Mouse (Mus musculus) left cerebral cortex, postnatal 36 days (tissue): ENCODE results near the gene Pbx2. TPM values are rescaled to one million over a fixed set of nuclear protein-coding genes. Genes with fewer than 3 reads are reported as not detected.

Experiments
- DNase-seq, 2 experiments: peaks; one replicate each; pipeline ENCODE4 v3.0.0; 2021 to 2022; ENCODE audit warnings: low spot score in 2 of 2, mixed read lengths in 1 of 2
- intact Hi-C: fragments of 180-260 bp; cut with DNase I; formaldehyde crosslinking; loops from one replicate; pipeline ENCODE4 v1.15.1; 2025
- total RNA-seq, 2 experiments: library from RNA; stranded (reverse); gene quantifications; 2 replicates each; pipeline ENCODE4 v1.2.3; 2021

Pbx2 gene
- total RNA-seq, 2 experiments from 2014 or later, result 53.2 to 58.4 TPM

DNA sequence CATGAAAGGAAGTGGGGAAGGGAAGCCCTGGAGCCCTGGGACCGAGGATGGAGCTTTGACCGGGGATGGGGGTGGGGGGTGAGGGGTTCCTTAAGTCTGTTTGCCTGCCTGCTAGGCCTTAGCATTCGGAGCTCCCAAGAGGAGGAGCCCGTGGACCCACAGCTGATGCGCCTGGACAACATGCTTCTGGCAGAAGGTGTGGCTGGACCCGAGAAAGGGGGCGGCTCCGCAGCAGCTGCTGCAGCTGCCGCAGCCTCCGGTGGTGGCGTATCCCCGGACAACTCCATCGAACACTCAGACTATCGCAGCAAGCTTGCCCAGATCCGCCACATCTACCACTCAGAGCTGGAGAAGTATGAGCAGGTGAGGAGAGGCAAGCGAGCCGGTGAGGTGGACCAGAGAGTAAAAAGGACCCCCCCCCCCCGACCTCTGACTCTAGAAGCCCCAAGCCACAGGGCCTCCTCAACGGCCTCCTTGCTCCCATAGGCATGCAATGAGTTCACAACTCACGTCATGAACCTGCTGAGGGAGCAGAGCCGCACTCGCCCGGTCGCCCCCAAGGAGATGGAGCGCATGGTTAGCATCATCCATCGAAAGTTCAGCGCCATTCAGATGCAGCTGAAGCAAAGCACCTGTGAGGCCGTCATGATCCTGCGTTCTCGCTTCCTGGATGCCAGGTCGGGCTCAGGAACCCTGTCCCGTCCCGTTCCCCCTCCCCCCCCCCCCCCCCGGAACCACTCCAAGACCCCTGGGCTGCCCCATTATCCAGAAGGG is 2.9 kb downstream of the Pbx2 start:
- no peak for DNase-seq
- intact Hi-C loops, result loop anchor here (1.0 to 10.0 kb wide), 4 partner anchors 9 to 643 kb away; partner anchors contain the start of genes Col11a2, Nfkbil1, Rnf5 and Rxrb

GRCm38 (mm10) chr17:34596098-34596497 is 5.0 kb downstream of the Pbx2 start:
- no peak for DNase-seq

GRCm38 (mm10) chr17:34597566-34598095 is 6.6 kb downstream of the Pbx2 start, which contains the start of gene Ager:
Ager (plus strand) TSS chr17:34597862.
- no peak for DNase-seq
- intact Hi-C loops, result loop anchor here (5.0 to 10.0 kb wide), 2 partner anchors 35 to 563 kb away; partner anchors contain the start of genes Col11a2, Rxrb and Slc39a7

More at GRCm38 (mm10) chr17:34596098-34596497, 5.0 kb downstream of the Pbx2 start:
- intact Hi-C loops, result loop anchor here (5.0 to 10.0 kb wide), 2 partner anchors 36 to 561 kb away; partner anchors contain the start of genes Col11a2, Rxrb and Slc39a7

DNA sequence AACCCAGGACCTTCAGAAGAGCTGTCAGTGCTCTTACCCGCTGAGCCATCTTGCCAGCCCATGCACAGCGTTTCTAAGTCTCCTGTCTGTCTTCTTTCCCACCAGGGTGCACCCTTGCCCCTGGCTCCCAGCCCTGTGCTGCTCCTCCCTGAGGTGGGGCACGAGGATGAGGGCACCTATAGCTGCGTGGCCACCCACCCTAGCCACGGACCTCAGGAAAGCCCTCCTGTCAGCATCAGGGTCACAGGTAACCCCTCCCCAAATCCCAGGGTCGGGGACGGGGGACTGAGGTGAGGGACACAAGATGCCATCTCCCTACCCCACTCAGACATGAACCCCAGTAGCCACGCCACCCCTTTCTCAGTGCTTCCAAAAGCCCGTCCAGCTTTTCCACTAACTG is 8.8 kb downstream of the Pbx2 start:
- intact Hi-C loops, result loop anchor here (5.0 to 10.0 kb wide), 2 partner anchors 32 to 565 kb away; partner anchors contain the start of genes Col11a2, Rxrb and Slc39a7

DNA sequence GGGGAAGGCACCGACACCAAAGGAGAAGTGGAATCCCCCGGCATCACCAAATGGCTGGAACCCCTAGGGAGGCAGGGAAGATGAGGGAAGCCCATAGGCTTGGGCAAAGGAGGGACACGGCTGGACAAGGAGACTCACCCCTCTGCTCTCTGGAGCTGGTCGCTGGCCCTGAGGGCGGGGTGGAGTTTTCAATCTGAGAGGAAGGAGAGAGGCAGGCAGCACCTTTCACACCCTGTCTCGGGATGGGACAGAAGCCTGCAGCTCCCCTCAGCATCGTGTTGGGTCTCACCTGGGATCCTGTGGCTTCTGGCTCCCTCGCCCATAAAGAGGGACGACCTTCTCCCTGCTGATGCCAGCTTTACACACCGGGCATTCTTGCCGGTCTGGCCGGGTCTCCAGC is 10.7 kb downstream of the Pbx2 start:
- intact Hi-C loops, result no loop called here
- no peak for DNase-seq

More for the DNA sequence above, 8.8 kb downstream of the Pbx2 start:
- DNase-seq, result no peak

GRCm38 (mm10) chr17:34603375-34604060 is 12.5 kb downstream of the Pbx2 start, which contains the start of gene Rnf5:
Rnf5 (minus strand) TSS chr17:34603690.
- intact Hi-C loops, result loop anchor here (1.0 to 2.0 kb wide), 2 partner anchors 10 to 17 kb away; no protein-coding TSS in a partner anchor

DNA sequence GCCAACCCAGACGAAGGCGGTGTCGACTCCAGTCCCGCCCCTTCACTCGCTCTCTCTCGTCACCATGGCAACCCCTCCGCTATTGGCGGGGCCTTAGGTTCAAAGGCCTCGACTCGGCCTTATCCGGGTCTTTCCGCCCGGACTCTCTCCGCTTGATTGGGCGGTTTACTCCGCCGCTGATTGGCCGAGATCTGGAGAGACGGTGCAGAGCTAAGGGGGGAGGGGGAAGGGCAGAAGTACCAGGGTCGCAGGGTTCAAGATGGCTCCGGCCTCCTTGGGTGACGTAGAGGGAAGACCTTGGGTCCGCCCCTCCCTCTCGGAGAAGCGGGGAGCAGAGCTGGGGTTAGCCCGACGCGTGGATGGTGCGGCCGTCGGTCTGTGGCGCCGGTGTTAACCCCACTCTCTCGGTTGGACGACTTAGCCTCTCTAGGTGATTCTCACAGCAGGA is 13.0 kb downstream of the Pbx2 start, which contains the start of gene Agpat1:
TSS of gene Agpat1 (plus strand) at position 202 of the 448 bp plus-strand sequence.
- intact Hi-C loops, result loop anchor here (2.0 kb wide), 1 partner anchor 17 kb away; no protein-coding TSS in a partner anchor
- DNase-seq, result peak; percentile 97 to 98

More at GRCm38 (mm10) chr17:34603375-34604060, 12.5 kb downstream of the Pbx2 start, which contains the start of gene Rnf5:
- peak; percentile 96 to 99 for DNase-seq

GRCm38 (mm10) chr17:34604511-34605237 is 13.6 kb downstream of the Pbx2 start:
- no peak for DNase-seq
- intact Hi-C loops, result loop anchor here (2.0 kb wide), 1 partner anchor 18 kb away; no protein-coding TSS in a partner anchor

GRCm38 (mm10) chr17:34605609-34606008 is 14.5 kb downstream of the Pbx2 start:
- DNase-seq, result peak; percentile 97 to 99
- intact Hi-C loops, result loop anchor here (2.0 kb wide), 1 partner anchor 19 kb away; no protein-coding TSS in a partner anchor

- no peak for DNase-seq
- intact Hi-C loops, result no loop called here
Measured at GRCm38 (mm10) chr17:34606186-34607039, 15.3 kb downstream of the Pbx2 start.

DNA sequence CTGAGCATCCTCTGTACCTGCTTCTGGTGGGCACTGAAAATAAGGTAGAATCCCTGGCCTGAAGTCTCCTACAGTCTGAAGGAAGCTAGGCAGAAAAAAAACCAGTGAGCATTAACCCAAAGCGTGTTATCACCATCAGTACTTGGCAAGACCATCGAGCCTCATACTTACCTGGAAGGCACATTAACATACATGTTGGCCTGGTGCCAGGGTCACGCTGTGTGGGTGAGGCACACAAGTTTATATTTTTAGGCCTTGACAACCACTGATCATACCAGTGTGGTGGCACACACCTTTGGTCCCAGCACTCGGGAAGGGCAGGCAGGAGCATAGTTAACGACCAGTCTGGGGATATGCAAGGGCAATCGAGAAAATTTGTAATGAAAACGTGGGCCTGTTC is 16.9 kb downstream of the Pbx2 start:
- DNase-seq, result no peak
- intact Hi-C loops, result no loop called here

DNA sequence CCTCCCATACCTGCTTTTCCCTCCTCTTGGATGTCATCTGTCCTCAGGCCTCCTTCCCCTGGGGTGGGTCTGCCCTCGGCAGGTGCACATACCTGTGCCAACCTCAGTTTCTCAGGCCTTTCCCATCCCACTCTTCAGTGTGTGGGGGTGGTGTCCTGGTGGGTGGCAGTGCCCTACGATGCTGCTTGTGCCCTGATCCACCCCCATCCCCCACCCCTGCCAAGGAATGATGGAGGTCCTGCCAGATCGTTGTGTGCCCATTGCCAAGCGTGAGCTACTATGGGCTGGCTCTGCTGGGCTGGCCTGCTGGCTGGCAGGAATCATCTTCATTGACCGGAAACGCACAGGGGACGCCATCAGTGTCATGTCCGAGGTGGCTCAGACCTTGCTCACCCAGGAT is 20.0 kb downstream of the Pbx2 start:
- intact Hi-C loops, result no loop called here

DNA sequence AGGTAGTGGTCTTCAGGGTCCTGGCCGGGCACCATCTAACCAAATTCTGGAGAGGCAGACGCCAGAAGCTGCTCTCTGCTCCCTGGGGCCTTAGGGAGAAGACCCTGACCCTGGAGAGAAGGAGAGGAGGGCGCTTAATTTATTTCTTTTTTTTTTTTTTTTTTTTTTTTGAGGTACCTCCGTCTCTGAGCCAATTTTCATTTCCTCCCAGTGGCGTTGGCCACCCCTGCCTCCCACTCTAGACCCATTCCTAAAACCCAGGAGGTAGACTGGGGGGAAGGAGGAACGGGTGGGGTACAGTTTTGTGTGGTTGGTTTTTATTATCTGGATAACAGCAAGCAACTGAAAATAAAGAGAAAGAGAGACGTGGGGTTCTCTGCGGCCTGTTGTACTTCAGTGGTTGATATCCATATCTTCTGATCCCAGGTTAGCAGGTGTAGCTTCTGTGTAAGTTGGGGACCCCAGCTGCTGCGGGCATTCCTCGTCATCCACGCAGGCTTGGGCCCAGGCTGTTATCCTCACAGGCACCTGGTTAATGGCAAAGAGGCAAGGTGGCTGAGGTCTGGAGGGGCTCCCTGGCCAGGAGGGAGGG is 22.1 kb downstream of the Pbx2 start:
- intact Hi-C loops, result no loop called here

More for the DNA sequence above, 20.0 kb downstream of the Pbx2 start:
- DNase-seq, result no peak

DNA sequence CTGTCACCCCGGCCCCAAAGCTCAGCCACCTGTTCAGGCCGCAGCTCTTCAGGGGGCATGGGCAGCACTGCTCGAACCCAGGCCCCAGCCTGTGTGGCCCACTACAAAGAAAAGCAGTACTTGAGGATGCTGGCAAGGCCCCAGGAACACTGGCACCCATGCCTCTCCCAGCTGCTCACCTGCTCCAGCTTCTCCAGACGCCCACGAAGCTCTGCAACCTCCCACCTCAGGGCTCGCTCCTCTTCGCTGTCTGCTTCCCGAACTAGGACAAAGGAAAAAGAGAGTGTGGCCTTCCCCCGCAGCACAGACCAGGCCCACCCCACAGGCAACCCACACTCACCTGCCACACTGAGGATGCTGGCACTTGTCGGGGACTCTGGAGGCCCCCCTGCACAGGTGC is 22.8 kb downstream of the Pbx2 start:
- intact Hi-C loops, result no loop called here
- no peak for DNase-seq

More for the DNA sequence above, 22.1 kb downstream of the Pbx2 start:
- no peak for DNase-seq

GRCm38 (mm10) chr17:34615871-34616270 is 24.8 kb downstream of the Pbx2 start, which contains the start of gene Egfl8:
Egfl8 (minus strand) TSS chr17:34615971.
- intact Hi-C loops, result no loop called here
- DNase-seq, result no peak

GRCm38 (mm10) chr17:34618999-34619398 is 27.9 kb downstream of the Pbx2 start:
- intact Hi-C loops, result no loop called here
- DNase-seq, result no peak

DNA sequence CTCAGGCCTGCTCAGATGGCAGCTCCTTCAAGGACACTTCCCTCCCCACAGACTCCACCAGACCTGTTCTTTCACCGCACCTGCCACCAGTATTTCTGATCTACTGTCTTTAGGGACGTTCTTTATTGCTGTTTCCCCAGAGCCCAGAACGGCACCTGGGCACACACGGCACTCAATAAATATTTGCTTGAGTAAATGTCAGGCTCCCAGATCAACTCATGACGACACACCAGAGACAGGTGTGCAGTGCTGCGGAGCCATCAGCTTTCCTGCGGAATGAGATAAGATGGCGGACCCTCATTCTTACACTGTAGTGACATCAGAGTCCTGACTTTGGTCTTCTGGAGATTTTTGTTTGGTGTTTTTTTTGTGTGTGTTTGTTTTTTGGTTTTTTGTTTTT is 29.9 kb downstream of the Pbx2 start:
- DNase-seq, result no peak
- intact Hi-C loops, result no loop called here
